Mouse (Mus musculus): Measurements from ENCODE around the gene Gm49369. TPM values are rescaled to one million over a fixed set of nuclear protein-coding genes. Genes with fewer than 3 reads are reported as not detected.
"Not testable (repeated sequence)": the region's sequence is repeated elsewhere in the genome, so short reads cannot be mapped to it uniquely, and the experiment has no call there.

The Gm49369 gene
- polyA plus RNA-seq, 1 experiment from 2014 or later: 0.60 TPM

GRCm38 (mm10) chr7:142335151-142335550 lies 47.3 kb downstream of the Gm49369 start:
- Histone ChIP-seq H3K27ac (no peak overlapping the region), H3K36me3 (replicated peaks) (no peaks in the 10 kb centered on the region), H3K4me2 (no peak overlapping the region), H3K4me1 (no peaks in the 10 kb centered on the region), H3K9me3 (no peaks in the 10 kb centered on the region), H3K9ac (no peak overlapping the region), H3K27me3 (peaks cover 8% of the 10 kb centered on the region), H3K4me3 (replicated peaks) (no peak overlapping the region)
- ATAC-seq (ENCODE audit: low FRiP score): no peak
- 84% methylated on average over 8 of the region's 8 CpGs for WGBS

DNA sequence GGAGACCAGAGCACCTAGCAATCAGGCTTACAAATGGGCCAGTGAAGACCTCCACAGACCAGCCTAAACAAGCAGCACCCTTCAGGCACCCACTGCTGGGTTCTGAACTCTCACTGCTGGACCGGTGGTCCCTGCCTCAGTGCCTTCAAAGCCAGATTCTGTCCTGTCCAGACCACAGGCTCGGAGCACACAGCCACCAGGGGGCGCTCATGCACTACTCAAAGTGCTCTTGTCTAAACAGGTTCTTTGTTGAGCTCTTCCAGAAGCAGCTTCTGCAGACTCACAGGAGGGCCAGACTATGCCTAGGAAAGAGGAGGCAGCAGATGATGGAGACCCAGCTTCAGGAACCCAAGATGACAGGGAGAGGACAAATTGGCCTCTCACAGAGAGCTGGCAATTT lies 48.2 kb downstream of the Gm49369 start:
- Histone ChIP-seq H3K4me3 (replicated peaks) (no peak overlapping the region), H3K27me3 (peaks cover 8% of the 10 kb centered on the region), H3K36me3 (replicated peaks) (no peaks in the 10 kb centered on the region), H3K9me3 (no peaks in the 10 kb centered on the region), H3K4me1 (no peaks in the 10 kb centered on the region), H3K4me2 (no peak overlapping the region), H3K27ac (no peak overlapping the region), H3K9ac (no peak overlapping the region)
- ATAC-seq (ENCODE audit: low FRiP score): peak; percentile 85
- 2% methylated on average over 3 of the region's 3 CpGs for WGBS

DNA sequence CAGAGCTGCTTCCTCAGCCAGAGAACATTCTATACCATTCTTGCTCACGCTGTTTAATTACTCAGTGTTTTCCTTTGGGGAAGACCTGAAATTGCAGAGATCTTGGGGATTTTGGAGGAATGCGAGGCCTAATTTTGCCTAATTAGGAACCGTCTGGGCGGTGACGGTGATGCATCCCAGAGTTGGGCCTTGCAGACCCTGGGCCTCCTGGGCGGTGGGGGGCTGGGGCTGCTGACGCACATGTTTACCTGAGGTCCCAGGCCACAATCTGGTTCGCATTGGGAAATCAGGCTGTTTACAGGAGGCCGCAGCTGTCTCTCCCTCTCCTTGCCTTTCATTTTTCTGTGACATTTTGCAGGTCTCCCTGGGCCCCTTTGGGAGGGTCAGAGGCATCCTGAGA lies 49.7 kb downstream of the Gm49369 start:
- not testable (repeated sequence) for ATAC-seq (ENCODE audit: low FRiP score); H3K4me1 ChIP-seq; H3K9ac ChIP-seq; H3K4me3 ChIP-seq (replicated peaks); H3K27ac ChIP-seq; H3K4me2 ChIP-seq; H3K27me3 ChIP-seq; H3K36me3 ChIP-seq (replicated peaks); H3K9me3 ChIP-seq
- 66% methylated on average over 5 of the region's 9 CpGs for WGBS

DNA sequence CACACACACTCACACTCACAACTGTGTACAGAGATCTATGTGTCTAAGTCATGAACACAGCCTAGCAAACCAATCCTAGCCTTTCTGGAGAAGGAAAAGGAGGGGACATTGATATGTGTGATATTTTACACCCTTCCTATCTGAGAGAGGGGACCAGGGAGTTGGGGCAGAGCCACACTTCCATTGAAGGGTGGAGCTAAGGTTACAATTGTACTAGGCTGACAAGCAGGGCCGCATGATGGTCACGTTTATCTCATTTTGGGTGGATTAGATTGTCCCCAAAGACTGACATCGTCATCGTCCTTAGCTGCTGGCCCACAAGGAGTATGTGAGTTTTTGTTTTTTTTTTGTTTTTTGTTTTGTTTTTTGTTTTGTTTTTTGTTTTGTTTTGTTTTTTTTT lies 51.2 kb downstream of the Gm49369 start:
- no peak for ATAC-seq (ENCODE audit: low FRiP score)

GRCm38 (mm10) chr7:142330271-142330724 lies 52.2 kb downstream of the Gm49369 start:
- no peak overlapping the region for H3K9ac ChIP-seq
- H3K27ac ChIP-seq: no peak overlapping the region
- H3K4me1 ChIP-seq: no peaks in the 10 kb centered on the region
- H3K4me2 ChIP-seq: no peak overlapping the region
- ATAC-seq (ENCODE audit: low FRiP score): no peak
- H3K4me3 ChIP-seq (replicated peaks): no peak overlapping the region
- 80% methylated on average over 9 of the region's 9 CpGs for WGBS
- H3K36me3 ChIP-seq (replicated peaks): no peaks in the 10 kb centered on the region
- peaks cover 4% of the 10 kb centered on the region; the same call in 1 of the 2 replicates for H3K27me3 ChIP-seq
- no peaks in the 10 kb centered on the region for H3K9me3 ChIP-seq

More for the DNA sequence above, 51.2 kb downstream of the Gm49369 start:
- no peak overlapping the region for H3K9ac ChIP-seq
- H3K36me3 ChIP-seq (replicated peaks): no peaks in the 10 kb centered on the region
- peaks cover 7% of the 10 kb centered on the region for H3K27me3 ChIP-seq
- H3K4me3 ChIP-seq (replicated peaks): no peak overlapping the region
- H3K27ac ChIP-seq: no peak overlapping the region
- H3K4me2 ChIP-seq: no peak overlapping the region
- no peaks in the 10 kb centered on the region for H3K9me3 ChIP-seq
- H3K4me1 ChIP-seq: no peaks in the 10 kb centered on the region
- WGBS: 84% methylated on average over 4 of the region's 4 CpGs

- WGBS: 58% methylated on average over 3 of the region's 3 CpGs
- no peak overlapping the region for H3K27ac ChIP-seq
- H3K4me2 ChIP-seq: no peak overlapping the region
- ATAC-seq (ENCODE audit: low FRiP score): no peak
- no peaks in the 10 kb centered on the region for H3K36me3 ChIP-seq (replicated peaks)
- no peaks in the 10 kb centered on the region for H3K4me1 ChIP-seq
- no peak overlapping the region for H3K9ac ChIP-seq
- H3K9me3 ChIP-seq: no peaks in the 10 kb centered on the region
- H3K4me3 ChIP-seq (replicated peaks): no peak overlapping the region
- peaks cover 3% of the 10 kb centered on the region; the same call in 1 of the 2 replicates for H3K27me3 ChIP-seq
Observed at GRCm38 (mm10) chr7:142328507-142328906, 54.0 kb downstream of the Gm49369 start.

DNA sequence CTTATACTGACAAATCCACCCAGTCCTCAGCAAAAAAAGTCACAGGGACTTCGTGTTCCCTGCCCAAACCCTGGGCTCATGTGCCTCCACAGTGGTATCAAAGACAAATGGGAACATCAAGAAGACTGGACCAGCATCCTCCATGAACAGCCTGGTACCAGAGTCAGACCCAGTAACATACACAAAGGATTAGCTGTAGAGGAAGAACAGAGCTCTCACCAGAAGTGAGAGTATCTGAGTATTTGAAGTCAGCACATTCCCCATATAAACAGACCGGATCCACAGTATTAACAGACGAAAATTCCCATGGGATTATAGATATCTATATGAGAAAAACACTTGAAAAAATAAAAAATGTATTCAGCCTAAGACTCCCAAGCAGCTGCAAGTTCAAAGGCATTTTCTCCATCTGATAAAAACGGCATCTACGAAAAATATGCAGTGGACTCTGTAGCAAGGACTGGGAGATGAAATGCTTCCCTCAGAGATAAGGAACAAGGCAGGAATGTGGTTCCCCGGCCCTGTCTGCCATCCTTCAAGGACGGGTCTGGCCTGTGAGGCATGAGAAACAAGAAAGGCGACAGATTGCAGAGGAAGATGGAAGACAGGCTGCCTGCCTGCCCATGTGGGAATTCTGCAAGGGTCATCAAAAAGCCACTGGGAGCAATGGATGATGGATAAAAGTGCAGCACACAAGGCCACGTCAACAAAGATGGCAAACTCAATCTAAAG lies 55.6 kb downstream of the Gm49369 start:
- ATAC-seq (ENCODE audit: low FRiP score): no peak
- 77% methylated on average over 9 of the region's 9 CpGs for WGBS
- no peak overlapping the region for H3K4me2 ChIP-seq

GRCm38 (mm10) chr7:142323396-142324117 lies 58.9 kb downstream of the Gm49369 start:
- H3K9me3 ChIP-seq: no peaks in the 10 kb centered on the region
- H3K4me1 ChIP-seq: no peaks in the 10 kb centered on the region
- no peak overlapping the region for H3K4me2 ChIP-seq
- no peak overlapping the region for H3K27ac ChIP-seq
- H3K27me3 ChIP-seq: peaks cover 2% of the 10 kb centered on the region; the same call in 1 of the 2 replicates
- H3K36me3 ChIP-seq (replicated peaks): no peaks in the 10 kb centered on the region
- 91% methylated on average over 12 of the region's 12 CpGs for WGBS
- no peak for ATAC-seq (ENCODE audit: low FRiP score)
- no peak overlapping the region for H3K9ac ChIP-seq
- no peak overlapping the region for H3K4me3 ChIP-seq (replicated peaks)

More for the DNA sequence above, 55.6 kb downstream of the Gm49369 start:
- no peaks in the 10 kb centered on the region for H3K36me3 ChIP-seq (replicated peaks)
- H3K9me3 ChIP-seq: no peaks in the 10 kb centered on the region
- H3K27ac ChIP-seq: no peak overlapping the region
- no peak overlapping the region for H3K9ac ChIP-seq
- H3K4me1 ChIP-seq: no peaks in the 10 kb centered on the region
- H3K27me3 ChIP-seq: no peaks in the 10 kb centered on the region
- H3K4me3 ChIP-seq (replicated peaks): no peak overlapping the region

- Histone ChIP-seq H3K4me3 (replicated peaks) (no peak overlapping the region), H3K9me3 (no peaks in the 10 kb centered on the region), H3K9ac (no peak overlapping the region), H3K4me1 (no peaks in the 10 kb centered on the region), H3K36me3 (replicated peaks) (no peaks in the 10 kb centered on the region), H3K4me2 (no peak overlapping the region), H3K27ac (no peak overlapping the region), H3K27me3 (peaks cover 2% of the 10 kb centered on the region; the same call in 1 of the 2 replicates)
- ATAC-seq (ENCODE audit: low FRiP score): no peak
- WGBS: 91% methylated on average over 6 of the region's 6 CpGs
Observed at GRCm38 (mm10) chr7:142322641-142323040, 59.8 kb downstream of the Gm49369 start.

GRCm38 (mm10) chr7:142321637-142322306 lies 60.7 kb downstream of the Gm49369 start:
- not testable (repeated sequence) for H3K4me3 ChIP-seq (replicated peaks); H3K9me3 ChIP-seq; H3K4me2 ChIP-seq; H3K27me3 ChIP-seq; ATAC-seq (ENCODE audit: low FRiP score); H3K27ac ChIP-seq; H3K4me1 ChIP-seq; H3K36me3 ChIP-seq (replicated peaks); H3K9ac ChIP-seq
- WGBS: 45% methylated on average over 7 of the region's 10 CpGs

All from forebrain, embryonic 12.5 days (tissue).